Mouse (Mus musculus): ENCODE results near the gene Dnlz. TPM values are rescaled to one million over a fixed set of nuclear protein-coding genes. Genes with fewer than 3 reads are reported as not detected.

The Dnlz gene
- polyA plus RNA-seq, 1 experiment from 2014 or later, result 23.1 TPM

DNA sequence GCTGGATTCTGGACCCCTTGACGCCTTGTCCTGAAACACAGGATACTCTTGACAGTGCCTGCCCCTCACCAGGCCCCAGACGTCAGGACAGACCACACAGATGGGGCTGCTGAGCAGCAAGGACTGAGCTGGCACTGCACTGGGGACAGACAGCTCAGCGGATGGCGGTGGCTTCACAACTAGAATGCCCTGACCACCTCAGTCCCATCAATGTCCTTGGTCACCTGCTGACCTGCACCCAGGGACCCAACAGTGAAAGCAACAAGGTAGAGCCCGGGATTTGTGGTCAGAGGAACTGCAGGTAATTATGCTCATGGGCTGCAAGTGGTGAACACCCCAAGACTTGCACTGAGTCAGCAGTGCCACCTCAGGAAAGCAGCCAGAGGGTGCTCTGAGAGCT is 11.1 kb upstream of the Dnlz start:
- Histone ChIP-seq H3K9ac (ENCODE audit: low read length) (no peak overlapping the region), H3K27me3 (ENCODE audit: control insufficient read depth, insufficient read depth, low read length) (no peaks in the 10 kb centered on the region), H3K27ac (ENCODE audit: low read length) (no peak overlapping the region), H3K36me3 (ENCODE audit: control insufficient read depth, insufficient read depth) (peaks cover 18% of the 10 kb centered on the region), H3K4me2 (ENCODE audit: low read depth, low read length) (no peak overlapping the region), H3K4me3 (ENCODE audit: low read length) (no peak overlapping the region), H3K4me1 (ENCODE audit: control insufficient read depth, insufficient read depth, low read length) (peaks cover 16% of the 10 kb centered on the region), H3K9me3 (replicated peaks; ENCODE audit: control insufficient read depth, low read length) (no peaks in the 10 kb centered on the region)
- ATAC-seq (replicated peaks; ENCODE audit: extremely low read depth, insufficient read depth, low FRiP score), result no peak
- WGBS, result 83% methylated on average over 5 of the region's 5 CpGs

GRCm38 (mm10) chr2:26360772-26361171 is 8.9 kb upstream of the Dnlz start, which contains the start of gene Card9:
Gene Card9, minus strand, starts transcription at chr2:26360918.
- H3K27ac ChIP-seq (ENCODE audit: low read length), result 0 out of 2 replicates have a peak within 1 kb of the TSS, but pooled peaks have one; percentile 4

GRCm38 (mm10) chr2:26359983-26360382 is 8.1 kb upstream of the Dnlz start:
- 0 out of 2 replicates have a peak overlapping the region, but pooled peaks have one; percentile 4 for H3K27ac ChIP-seq (ENCODE audit: low read length)
- 54% methylated on average over 6 of the region's 6 CpGs for WGBS
- no peak overlapping the region for H3K4me2 ChIP-seq (ENCODE audit: low read depth, low read length)
- no peaks in the 10 kb centered on the region for H3K27me3 ChIP-seq (ENCODE audit: control insufficient read depth, insufficient read depth, low read length)
- H3K9me3 ChIP-seq (replicated peaks; ENCODE audit: control insufficient read depth, low read length), result no peaks in the 10 kb centered on the region
- peak; percentile 25; the same call in 1 of the 2 replicates for ATAC-seq (replicated peaks; ENCODE audit: extremely low read depth, insufficient read depth, low FRiP score)
- peaks cover 10% of the 10 kb centered on the region for H3K4me1 ChIP-seq (ENCODE audit: control insufficient read depth, insufficient read depth, low read length)
- no peaks in the 10 kb centered on the region for H3K36me3 ChIP-seq (ENCODE audit: control insufficient read depth, insufficient read depth)
- no peak overlapping the region for H3K9ac ChIP-seq (ENCODE audit: low read length)
- no peak overlapping the region for H3K4me3 ChIP-seq (ENCODE audit: low read length)

More at GRCm38 (mm10) chr2:26360772-26361171, 8.9 kb upstream of the Dnlz start, which contains the start of gene Card9:
- no peaks in the 10 kb centered on the region for H3K9me3 ChIP-seq (replicated peaks; ENCODE audit: control insufficient read depth, low read length)
- no peak for ATAC-seq (replicated peaks; ENCODE audit: extremely low read depth, insufficient read depth, low FRiP score)
- H3K9ac ChIP-seq (ENCODE audit: low read length), result no peak within 1 kb of the TSS
- H3K4me1 ChIP-seq (ENCODE audit: control insufficient read depth, insufficient read depth, low read length), result peaks cover 16% of the 10 kb centered on the region
- H3K27me3 ChIP-seq (ENCODE audit: control insufficient read depth, insufficient read depth, low read length), result no peaks in the 10 kb centered on the region
- H3K36me3 ChIP-seq (ENCODE audit: control insufficient read depth, insufficient read depth), result no peaks in the 10 kb centered on the region
- WGBS, result 56% methylated on average over 3 of the region's 3 CpGs
- no peak within 1 kb of the TSS for H3K4me3 ChIP-seq (ENCODE audit: low read length)
- no peak within 1 kb of the TSS for H3K4me2 ChIP-seq (ENCODE audit: low read depth, low read length)

- Histone ChIP-seq H3K4me3 (ENCODE audit: low read length) (no peak overlapping the region), H3K27ac (ENCODE audit: low read length) (no peak overlapping the region), H3K27me3 (ENCODE audit: control insufficient read depth, insufficient read depth, low read length) (no peaks in the 10 kb centered on the region), H3K9ac (ENCODE audit: low read length) (no peak overlapping the region), H3K4me2 (ENCODE audit: low read depth, low read length) (no peak overlapping the region), H3K4me1 (ENCODE audit: control insufficient read depth, insufficient read depth, low read length) (peaks cover 3% of the 10 kb centered on the region; the same call in 1 of the 2 replicates), H3K9me3 (replicated peaks; ENCODE audit: control insufficient read depth, low read length) (no peaks in the 10 kb centered on the region), H3K36me3 (ENCODE audit: control insufficient read depth, insufficient read depth) (no peaks in the 10 kb centered on the region)
- 84% methylated on average over 13 of the region's 13 CpGs for WGBS
- ATAC-seq (replicated peaks; ENCODE audit: extremely low read depth, insufficient read depth, low FRiP score), result no peak
Observed at GRCm38 (mm10) chr2:26358667-26359320, 6.9 kb upstream of the Dnlz start.

GRCm38 (mm10) chr2:26357484-26357883 is 5.6 kb upstream of the Dnlz start:
- ATAC-seq (replicated peaks; ENCODE audit: extremely low read depth, insufficient read depth, low FRiP score), result no peak
- H3K36me3 ChIP-seq (ENCODE audit: control insufficient read depth, insufficient read depth), result no peaks in the 10 kb centered on the region
- H3K9me3 ChIP-seq (replicated peaks; ENCODE audit: control insufficient read depth, low read length), result no peaks in the 10 kb centered on the region
- no peak overlapping the region for H3K27ac ChIP-seq (ENCODE audit: low read length)
- 56% methylated on average over 15 of the region's 15 CpGs for WGBS
- H3K4me1 ChIP-seq (ENCODE audit: control insufficient read depth, insufficient read depth, low read length), result peaks cover 7% of the 10 kb centered on the region
- no peak overlapping the region for H3K4me2 ChIP-seq (ENCODE audit: low read depth, low read length)
- no peak overlapping the region for H3K4me3 ChIP-seq (ENCODE audit: low read length)
- H3K27me3 ChIP-seq (ENCODE audit: control insufficient read depth, insufficient read depth, low read length), result no peaks in the 10 kb centered on the region
- no peak overlapping the region for H3K9ac ChIP-seq (ENCODE audit: low read length)

- no peak overlapping the region for H3K27ac ChIP-seq (ENCODE audit: low read length)
Observed at GRCm38 (mm10) chr2:26356678-26357077, 4.8 kb upstream of the Dnlz start.

GRCm38 (mm10) chr2:26356231-26356630 is 4.3 kb upstream of the Dnlz start:
- Histone ChIP-seq H3K27me3 (ENCODE audit: control insufficient read depth, insufficient read depth, low read length) (no peaks in the 10 kb centered on the region), H3K4me2 (ENCODE audit: low read depth, low read length) (no peak overlapping the region), H3K9me3 (replicated peaks; ENCODE audit: control insufficient read depth, low read length) (no peaks in the 10 kb centered on the region), H3K4me1 (ENCODE audit: control insufficient read depth, insufficient read depth, low read length) (peaks cover 10% of the 10 kb centered on the region), H3K4me3 (ENCODE audit: low read length) (no peak overlapping the region), H3K9ac (ENCODE audit: low read length) (no peak overlapping the region), H3K36me3 (ENCODE audit: control insufficient read depth, insufficient read depth) (no peaks in the 10 kb centered on the region), H3K27ac (ENCODE audit: low read length) (no peak overlapping the region)
- 76% methylated on average over 4 of the region's 4 CpGs for WGBS
- ATAC-seq (replicated peaks; ENCODE audit: extremely low read depth, insufficient read depth, low FRiP score), result no peak

More at GRCm38 (mm10) chr2:26356678-26357077, 4.8 kb upstream of the Dnlz start:
- Histone ChIP-seq H3K27me3 (ENCODE audit: control insufficient read depth, insufficient read depth, low read length) (no peaks in the 10 kb centered on the region), H3K9ac (ENCODE audit: low read length) (no peak overlapping the region), H3K4me3 (ENCODE audit: low read length) (no peak overlapping the region), H3K4me1 (ENCODE audit: control insufficient read depth, insufficient read depth, low read length) (peaks cover 9% of the 10 kb centered on the region), H3K36me3 (ENCODE audit: control insufficient read depth, insufficient read depth) (no peaks in the 10 kb centered on the region), H3K9me3 (replicated peaks; ENCODE audit: control insufficient read depth, low read length) (no peaks in the 10 kb centered on the region), H3K4me2 (ENCODE audit: low read depth, low read length) (no peak overlapping the region)
- ATAC-seq (replicated peaks; ENCODE audit: extremely low read depth, insufficient read depth, low FRiP score), result no peak
- 70% methylated on average over 7 of the region's 7 CpGs for WGBS

DNA sequence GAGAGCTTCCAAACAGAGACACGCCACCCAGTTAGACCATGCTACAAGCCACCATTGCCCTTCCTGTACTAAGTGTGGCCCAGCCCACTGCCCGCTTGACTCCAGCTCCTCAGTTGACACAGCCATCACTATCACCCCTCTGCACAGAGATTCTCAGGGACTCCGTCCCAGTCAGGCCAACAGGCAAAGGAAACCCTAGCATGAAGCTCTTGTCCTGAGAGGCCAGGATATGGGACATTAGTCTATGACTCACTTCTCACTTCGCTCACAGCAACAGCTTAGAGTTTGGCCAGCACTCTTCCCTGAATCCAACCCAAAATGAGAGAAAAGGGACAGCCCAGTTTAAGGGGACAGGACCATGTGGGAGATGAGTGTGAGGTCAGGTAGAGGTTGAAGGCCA is 2.5 kb upstream of the Dnlz start:
- Histone ChIP-seq H3K27me3 (ENCODE audit: control insufficient read depth, insufficient read depth, low read length) (no peaks in the 10 kb centered on the region), H3K27ac (ENCODE audit: low read length) (no peak overlapping the region), H3K9me3 (replicated peaks; ENCODE audit: control insufficient read depth, low read length) (no peaks in the 10 kb centered on the region), H3K4me3 (ENCODE audit: low read length) (no peak overlapping the region), H3K4me2 (ENCODE audit: low read depth, low read length) (no peak overlapping the region), H3K36me3 (ENCODE audit: control insufficient read depth, insufficient read depth) (peaks cover 5% of the 10 kb centered on the region), H3K9ac (ENCODE audit: low read length) (no peak overlapping the region), H3K4me1 (ENCODE audit: control insufficient read depth, insufficient read depth, low read length) (peaks cover 17% of the 10 kb centered on the region)
- 88% methylated on average over 4 of the region's 4 CpGs for WGBS
- no peak for ATAC-seq (replicated peaks; ENCODE audit: extremely low read depth, insufficient read depth, low FRiP score)

DNA sequence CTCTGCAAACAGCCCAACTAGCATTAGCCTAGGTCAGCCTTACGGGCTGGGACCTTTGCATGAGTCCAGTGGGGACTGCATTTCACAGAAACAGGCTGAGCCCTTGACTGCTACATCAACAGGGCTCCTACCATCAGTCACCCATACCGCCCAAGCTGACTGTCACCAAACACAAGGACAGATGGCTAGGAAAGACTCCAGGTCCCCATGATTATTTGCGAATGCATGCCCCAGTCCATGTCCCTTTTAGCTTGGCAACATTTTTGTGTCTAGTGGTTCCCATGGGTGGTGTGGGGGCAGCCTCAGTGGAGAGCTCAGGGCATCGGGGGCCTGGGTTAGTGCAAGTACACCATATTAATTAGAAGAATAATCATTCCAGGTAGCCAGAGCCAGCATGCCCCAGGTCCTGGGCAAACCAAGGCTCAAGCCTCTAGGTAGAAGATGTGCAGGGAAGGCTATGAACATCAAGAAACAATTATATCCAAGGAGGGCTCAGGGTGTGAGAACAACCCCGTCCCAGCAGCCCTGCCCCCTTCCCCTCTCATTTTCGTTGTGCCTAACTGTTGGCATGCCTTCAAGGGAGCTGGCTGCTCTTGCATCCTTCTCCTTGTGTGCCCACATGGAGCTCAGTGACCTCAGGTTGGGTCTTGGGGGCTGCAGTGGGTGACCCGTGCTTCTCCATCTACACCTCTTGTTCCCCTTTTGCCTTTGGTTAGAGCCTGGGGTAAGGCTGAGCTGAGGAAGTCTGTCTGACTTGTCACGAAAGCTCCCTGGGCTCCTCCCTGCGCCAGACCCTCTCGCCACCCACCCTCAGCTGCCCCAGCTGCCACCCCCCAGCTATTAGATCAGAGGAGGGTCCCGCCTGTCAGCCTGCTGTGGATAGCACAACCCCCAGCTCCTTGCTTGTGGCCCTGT is 1.4 kb upstream of the Dnlz start:
- Histone ChIP-seq H3K4me2 (ENCODE audit: low read depth, low read length) (peak overlapping the region; percentile 99), H3K36me3 (ENCODE audit: control insufficient read depth, insufficient read depth) (peaks cover 9% of the 10 kb centered on the region), H3K27me3 (ENCODE audit: control insufficient read depth, insufficient read depth, low read length) (no peaks in the 10 kb centered on the region), H3K4me1 (ENCODE audit: control insufficient read depth, insufficient read depth, low read length) (peaks cover 19% of the 10 kb centered on the region), H3K9me3 (replicated peaks; ENCODE audit: control insufficient read depth, low read length) (no peaks in the 10 kb centered on the region), H3K4me3 (ENCODE audit: low read length) (0 out of 2 replicates have a peak overlapping the region, but pooled peaks have one; percentile 89), H3K9ac (ENCODE audit: low read length) (peak overlapping the region; percentile 93), H3K27ac (ENCODE audit: low read length) (no peak overlapping the region)
- ATAC-seq (replicated peaks; ENCODE audit: extremely low read depth, insufficient read depth, low FRiP score), result no peak
- 82% methylated on average over 11 of the region's 11 CpGs for WGBS

All from heart, embryonic 16.5 days (tissue).